Mouse (Mus musculus): ENCODE measurements around the gene Ugt1a6b.
"Not testable (repeated sequence)": the region's sequence is repeated elsewhere in the genome, so short reads cannot be mapped to it uniquely, and the experiment has no call there.

Gene Ugt1a6b

DNA sequence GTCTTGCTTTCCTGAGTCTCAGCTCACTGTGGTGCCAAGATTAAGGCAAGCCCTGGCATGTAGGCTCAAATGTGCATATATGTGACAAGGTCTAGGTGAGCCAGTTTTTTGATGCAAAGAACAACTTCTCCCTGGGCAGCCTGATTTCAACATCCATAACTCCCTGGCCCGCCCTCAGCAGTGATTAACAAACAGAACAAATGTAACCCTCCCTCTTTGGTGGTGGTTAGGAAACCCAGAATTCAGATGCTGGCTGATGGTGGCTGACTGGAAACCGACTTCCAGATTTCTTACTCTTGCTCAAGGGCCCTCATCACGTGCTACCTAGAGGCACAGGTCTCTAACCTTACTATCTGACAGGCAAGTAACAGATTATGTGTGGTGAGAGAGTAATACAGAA lies at the start of gene Ugt1a6b:
Gene Ugt1a6b, plus strand, starts transcription at position 234 of the 400 bp plus-strand sequence.
- in situ Hi-C loops (cut with MboI), result not testable (repeated sequence)

DNA sequence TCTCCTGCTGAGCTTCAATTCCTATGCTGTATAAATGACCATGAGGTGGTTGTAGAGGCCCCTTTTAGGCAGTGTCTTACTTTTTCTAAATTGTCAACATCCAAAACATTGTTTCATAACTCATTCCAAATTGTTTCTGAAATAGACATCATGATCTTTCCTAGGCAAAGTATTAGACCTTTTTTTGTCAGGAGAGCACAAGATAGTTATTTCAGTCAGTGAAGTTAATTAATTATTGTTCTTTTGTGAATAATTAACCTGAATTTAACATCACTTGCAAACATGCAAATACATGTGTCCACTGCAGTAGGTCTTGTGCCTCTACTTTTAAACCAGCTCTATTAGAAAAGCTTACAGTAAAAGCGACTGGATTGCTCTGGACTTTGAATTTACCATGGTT lies 48.0 kb upstream of the Ugt1a6b start, which contains the start of gene Ugt1a10:
Gene Ugt1a10, plus strand, starts transcription at position 301 of the 400 bp plus-strand sequence.
- in situ Hi-C loops (cut with MboI), result no loop called here

DNA sequence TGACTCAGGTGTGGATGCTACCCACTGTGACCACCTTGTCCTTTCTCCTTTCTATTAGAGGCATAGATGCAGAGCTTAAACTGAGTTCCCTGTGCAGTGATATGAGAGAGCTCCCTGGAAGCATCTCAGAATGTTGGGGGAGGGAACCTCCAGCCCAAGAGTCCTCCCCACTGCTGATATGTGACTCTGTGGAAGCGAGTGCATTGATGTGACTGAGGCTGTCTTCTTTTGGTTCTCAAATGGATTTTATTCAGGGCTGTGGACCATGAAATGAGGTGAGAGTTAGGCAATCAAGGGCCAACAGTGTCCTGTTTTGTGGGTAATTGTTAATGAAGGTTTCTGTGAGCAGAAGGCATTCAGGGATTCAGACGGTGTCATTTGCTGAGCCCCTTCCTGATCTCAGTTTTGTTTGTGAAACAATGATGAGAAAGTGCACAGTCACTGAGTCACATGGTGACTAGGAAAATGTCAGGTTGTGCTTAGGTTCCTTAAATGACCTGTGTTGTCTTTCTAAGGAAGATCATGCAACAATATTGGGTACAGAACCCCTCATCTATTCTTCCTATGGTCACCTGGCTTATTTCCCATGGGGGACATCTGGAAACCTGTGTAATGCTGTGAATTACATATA lies 36.5 kb upstream of the Ugt1a6b start:
- in situ Hi-C loops (cut with MboI), result not testable (repeated sequence)

DNA sequence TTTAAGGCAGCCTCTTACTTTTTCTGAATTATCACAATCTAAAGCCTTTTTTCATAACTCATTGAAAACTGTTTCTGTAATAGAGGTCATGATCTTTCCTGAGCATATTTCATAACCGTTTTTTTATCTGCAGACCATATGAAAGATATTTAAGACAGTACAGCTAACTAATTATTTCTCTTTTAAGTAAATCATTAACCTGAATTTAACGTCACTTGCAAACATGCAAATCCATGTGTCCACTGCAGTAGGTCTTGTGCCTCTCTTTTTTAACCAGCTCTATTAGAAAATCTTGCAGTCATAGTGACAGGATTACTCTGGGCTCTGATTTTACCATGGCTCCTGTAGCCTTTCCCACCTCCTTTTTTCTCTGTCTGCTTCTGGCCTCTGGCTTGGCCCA lies 32.6 kb upstream of the Ugt1a6b start, which contains the start of gene Ugt1a9:
Gene Ugt1a9, plus strand, starts transcription at position 306 of the 400 bp plus-strand sequence.
- in situ Hi-C loops (cut with MboI), result no loop called here

DNA sequence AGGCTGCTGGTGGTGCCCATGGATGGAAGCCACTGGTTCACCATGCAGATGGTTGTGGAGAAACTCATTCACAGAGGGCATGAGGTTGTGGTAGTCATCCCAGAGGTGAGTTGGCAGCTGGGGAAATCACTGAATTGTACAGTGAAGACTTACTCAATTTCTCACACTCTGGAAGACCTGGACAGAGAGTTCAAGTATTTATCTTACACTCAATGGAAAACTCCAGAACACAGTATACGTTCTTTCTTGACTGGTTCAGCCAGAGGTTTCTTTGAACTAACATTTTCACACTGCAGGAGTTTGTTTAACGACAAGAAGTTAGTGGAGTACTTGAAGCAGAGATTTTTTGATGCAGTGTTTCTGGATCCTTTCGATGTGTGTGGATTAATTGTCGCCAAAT lies 32.1 kb upstream of the Ugt1a6b start:
- in situ Hi-C loops (cut with MboI), result no loop called here

DNA sequence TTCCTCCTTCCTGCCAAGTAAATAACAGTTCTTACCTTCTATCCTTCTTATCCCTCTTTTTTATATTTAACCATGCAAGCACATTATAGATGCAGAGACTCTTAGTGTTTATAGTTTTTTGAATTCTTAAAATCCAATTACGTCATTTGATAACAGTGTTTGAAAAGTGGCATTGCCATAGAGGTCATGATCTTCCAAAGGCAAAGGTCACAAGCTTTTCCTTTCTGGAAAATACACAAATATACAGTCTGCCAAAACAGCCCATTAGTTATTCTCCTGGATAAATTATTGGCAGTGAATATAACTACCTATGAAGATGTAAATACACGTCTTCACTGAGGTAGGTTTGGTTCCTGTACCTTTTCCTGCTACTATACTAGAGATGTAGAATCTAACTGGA lies 28.6 kb upstream of the Ugt1a6b start:
- in situ Hi-C loops (cut with MboI), result no loop called here

DNA sequence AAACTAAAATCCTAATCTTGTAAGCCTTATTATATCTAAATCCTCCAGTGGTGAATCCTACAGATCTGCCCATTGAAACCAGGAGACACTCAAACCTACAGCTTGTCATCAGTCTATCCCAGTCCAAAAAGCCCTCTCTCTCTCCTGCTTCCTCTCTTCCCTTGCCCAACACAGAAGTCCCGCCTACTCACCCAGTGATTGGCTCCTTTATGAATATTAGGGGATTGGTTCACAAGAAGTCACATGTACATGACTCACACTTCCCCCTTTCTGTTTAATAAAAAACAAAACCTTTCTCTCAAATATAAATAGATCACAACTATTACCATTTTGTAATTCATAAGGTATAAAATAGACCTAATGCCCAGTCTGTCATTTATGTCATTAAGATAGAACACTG lies 25.9 kb upstream of the Ugt1a6b start:
- in situ Hi-C loops (cut with MboI), result no loop called here

DNA sequence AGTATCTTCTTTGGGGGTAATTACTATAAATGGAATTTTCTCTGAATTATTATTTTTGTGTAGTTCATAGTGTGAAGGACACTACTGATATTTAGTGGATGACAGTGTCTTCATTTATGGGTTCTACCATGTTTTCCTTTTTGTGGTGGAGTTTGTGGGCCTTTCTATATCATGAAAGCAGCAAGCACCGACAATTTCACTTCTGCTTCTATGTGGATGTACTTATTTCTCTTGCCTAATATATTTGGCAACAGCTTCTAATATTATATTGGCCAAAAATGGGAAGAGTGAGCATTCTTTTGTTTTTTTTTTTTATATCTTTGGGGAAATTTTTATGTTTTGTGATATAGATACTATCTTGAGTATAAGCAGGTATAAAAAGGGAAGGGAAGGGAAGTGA lies 21.4 kb upstream of the Ugt1a6b start:
- in situ Hi-C loops (cut with MboI), result no loop called here

DNA sequence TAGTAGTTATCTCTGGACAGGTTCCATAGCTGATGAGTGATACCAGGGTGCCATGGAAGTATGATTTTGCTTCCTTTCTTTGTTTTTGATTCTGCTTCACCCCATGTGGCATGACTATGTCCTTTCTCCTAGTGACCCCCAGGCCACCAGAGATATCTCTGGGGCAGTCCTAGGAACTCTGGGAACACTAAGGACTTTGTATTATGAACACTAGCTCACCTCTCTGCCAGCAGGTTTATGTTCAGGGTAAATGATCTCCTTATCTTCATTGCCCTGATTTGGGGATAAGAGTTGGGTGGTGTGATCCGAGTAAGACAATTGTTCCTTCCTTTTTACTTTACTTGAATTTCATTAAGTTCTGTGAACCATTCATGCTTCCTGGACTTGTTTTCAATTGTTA lies 16.9 kb upstream of the Ugt1a6b start:
- in situ Hi-C loops (cut with MboI), result no loop called here

DNA sequence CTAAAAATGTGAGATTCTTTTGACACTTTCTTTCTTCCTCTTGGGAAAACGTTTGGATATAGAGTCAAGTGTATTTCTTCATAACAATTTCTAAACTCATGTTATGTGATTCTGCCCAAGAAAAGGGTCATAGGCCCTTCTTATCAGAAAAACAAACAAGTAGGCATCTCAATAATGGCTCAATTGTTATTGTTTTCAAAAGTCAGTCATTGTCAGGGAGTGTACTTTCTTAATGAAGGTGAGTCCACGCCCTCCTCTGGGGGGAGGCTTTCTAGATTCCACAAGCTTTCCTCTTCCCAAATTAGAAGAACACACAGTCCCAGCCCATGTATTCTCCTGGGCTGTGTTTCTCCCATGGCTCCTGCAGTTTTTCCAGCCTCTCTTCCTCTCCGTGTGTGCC lies 15.5 kb upstream of the Ugt1a6b start, which contains the start of gene Ugt1a8:
Gene Ugt1a8, plus strand, starts transcription at position 301 of the 400 bp plus-strand sequence.
- in situ Hi-C loops (cut with MboI), result no loop called here

DNA sequence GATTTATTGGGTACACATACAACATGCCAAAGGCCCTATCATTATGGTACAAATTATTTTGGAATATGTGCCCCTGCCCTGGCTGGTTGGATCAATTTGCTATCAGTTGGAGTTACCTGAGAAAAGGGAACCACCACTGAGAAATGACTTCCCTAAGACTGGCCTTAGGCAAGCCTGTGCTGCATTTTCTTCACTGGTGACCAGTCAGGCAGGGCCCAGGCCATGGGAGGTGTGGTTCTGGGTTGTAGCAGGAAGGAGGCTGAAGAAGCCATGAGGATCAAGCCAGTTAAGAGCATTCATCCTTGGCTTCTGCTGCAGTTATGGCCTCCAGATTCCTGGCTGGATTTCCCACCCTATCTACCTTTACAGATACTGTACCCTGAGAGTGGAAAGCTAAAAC lies 10.7 kb upstream of the Ugt1a6b start:
- in situ Hi-C loops (cut with MboI), result no loop called here

DNA sequence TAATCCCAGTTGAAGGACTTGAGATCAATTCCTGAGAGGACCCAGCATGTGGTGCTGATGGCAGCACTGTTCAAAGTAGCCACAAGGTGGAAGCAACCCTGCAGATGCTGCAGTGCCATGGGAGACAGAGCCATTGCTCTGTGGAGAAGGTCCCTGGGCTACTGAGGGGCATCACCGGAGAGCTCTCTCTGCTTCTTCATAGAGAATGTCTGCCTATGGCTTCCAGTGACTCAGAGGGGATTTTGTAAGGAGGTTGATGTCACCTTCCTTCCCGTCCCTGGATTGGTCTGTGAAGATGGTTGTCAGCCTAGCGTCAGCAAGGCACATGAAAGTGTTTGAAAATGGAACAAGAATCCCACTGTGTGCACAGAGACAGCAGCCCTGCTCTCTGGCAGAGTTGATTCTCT lies 8.8 kb upstream of the Ugt1a6b start:
- in situ Hi-C loops (cut with MboI), result not testable (repeated sequence)

DNA sequence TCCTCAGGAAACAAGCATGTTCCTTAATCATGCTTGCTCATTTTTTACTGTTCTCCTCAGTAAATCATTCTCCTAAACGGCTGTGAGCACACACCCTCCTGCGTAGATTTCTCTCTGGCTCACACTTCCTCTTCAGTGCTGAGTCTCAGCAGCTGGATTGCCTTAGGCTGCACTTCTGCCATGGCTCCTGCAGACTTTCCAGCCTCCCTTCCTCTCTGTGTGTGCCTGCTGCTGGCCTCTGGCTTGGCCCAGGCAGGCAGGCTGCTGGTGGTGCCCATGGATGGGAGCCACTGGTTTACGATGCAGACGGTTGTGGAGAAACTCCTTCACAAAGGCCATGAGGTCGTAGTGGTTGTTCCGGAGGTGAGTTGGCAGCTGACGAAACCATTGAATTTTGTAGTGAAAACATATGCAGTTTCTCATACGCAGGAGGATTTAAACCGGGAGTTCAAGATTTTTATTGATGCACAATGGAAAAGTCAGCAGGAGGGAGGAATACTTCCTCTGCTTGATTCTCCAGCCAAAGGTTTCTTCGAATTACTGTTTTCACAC lies 8.0 kb upstream of the Ugt1a6b start, which contains the start of gene Ugt1a7c:
Gene Ugt1a7c, plus strand, starts transcription at position 122 of the 552 bp plus-strand sequence.
- in situ Hi-C loops (cut with MboI), result no loop called here

DNA sequence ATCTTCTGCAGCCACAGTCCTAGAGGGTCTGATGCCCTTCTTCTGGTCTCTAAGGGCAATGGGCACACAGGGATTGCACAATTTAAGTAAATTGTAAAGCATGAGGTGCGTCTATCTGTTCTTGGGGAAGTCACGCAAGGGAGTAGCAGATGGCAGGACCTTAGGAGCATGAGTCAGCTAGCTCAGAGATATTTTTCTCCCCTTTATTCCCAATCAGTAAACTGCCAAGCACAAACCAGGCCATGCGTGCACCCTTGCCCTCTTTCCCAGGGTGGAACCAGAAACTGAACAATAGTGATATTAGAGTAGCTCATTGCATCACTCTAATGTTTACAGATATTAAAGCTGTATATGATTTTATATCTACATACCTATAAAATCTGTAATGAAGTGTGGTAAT lies 4.5 kb upstream of the Ugt1a6b start:
- in situ Hi-C loops (cut with MboI), result not testable (repeated sequence)

DNA sequence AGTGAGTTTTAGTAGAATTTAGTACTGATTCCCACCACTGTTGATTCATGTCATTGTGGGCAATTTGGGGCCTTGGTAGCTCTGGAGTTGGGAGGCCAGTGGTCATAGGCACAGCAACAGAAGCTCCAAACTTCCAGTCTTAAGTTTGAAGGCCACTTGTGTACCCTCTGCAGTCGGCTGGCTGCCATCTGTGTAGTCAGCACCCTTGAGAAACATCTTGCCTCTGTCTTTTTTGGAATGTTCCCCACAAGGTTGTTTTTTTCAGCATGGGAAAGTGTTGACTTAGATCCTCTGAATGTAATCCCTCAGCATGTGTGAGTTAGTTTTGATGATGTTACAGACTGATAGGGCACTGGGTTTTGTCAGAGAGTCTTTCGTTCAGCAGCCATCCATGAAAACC lies 3.4 kb upstream of the Ugt1a6b start:
- in situ Hi-C loops (cut with MboI), result not testable (repeated sequence)

DNA sequence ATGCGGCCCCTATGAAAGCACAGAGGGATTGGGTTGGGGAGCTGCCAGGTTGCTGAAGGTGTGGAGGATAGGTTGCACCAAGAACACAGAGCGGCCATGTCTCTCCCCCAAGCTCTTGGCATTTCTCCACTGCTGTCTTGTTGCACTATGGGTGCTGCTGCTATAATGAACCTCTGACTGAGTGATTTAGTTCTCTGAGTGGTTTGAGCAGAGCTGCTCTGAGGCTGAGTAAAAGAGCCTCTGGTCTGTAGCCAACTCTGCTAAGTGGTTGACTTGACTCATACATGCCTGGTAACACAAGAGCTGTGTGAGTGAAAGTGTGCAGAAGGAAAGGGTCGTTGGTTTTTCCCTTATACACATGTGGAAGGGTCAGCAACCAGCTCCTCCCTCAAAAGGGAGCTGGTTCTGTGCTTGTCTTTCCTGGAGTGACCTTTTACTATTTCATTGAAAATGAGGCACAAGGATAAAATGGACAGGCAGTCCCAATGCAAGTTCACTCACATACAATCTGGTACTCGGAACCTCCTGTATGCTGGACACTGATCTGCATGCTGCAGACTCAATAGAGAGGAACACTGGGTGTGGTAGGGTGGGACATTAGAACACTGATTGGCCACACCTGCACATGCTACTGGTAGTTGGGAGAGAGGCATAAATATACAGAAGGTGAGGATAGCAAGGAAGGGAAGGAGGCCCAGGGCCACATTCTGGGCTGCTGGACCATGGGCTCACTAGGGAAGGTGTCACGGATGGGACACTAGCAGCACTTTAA lies 831 bp downstream of the Ugt1a6b start:
- in situ Hi-C loops (cut with MboI), result not testable (repeated sequence)

DNA sequence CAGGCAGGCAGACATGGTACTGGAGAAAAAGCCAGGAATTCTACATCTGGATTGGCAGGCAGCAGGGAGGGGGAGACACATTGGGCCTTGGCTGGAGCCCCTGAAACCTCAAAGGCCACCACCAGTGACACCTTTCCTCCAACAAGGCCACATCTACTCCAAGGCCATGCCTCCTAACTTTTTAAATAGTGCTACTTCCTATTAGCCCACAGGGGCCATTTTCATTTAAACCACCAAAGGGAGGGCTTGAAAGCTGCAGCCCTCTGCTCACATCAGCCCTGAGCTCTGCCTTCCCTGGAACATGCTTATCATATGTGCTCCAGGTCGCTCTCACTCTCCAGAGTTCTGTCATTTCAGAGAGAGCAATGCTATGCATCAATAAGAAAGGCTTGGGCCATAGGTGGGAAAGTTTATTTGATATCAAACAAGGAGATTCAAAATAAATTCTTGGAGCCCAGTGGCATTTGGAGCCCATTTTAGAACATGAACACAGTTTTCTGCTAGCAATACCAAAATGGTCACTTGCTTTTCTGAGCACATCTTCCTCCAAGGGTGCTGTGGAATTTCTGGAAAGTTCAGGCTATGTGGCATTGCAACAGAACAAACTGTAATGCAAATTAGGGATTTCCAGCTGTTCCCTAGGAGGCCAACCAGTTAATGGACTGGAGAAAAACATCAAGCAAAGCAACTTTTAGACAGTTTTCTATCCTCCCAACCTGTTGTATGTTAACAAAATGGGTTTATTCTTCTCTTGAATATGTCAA lies 1.8 kb downstream of the Ugt1a6b start:
- in situ Hi-C loops (cut with MboI), result no loop called here

DNA sequence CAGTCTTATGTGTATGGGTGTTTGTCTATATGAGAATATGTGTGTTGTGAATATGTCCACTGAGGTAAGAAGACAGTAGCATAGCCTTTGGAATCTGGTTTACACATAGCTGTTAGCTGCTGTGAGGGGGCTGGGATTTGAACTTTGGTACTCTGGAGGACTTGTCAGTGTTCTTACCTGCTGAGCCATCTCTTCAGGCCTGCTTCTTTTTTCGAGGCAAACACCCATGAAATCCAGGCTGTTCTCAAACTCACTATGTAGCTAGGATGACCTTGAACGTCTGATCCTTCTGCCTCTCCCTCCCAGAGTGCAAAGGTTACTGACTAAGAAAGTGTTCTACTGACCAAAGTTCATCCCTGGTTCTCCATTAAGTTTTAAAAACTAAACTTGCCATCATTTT lies 2.6 kb downstream of the Ugt1a6b start:
- in situ Hi-C loops (cut with MboI), result no loop called here

DNA sequence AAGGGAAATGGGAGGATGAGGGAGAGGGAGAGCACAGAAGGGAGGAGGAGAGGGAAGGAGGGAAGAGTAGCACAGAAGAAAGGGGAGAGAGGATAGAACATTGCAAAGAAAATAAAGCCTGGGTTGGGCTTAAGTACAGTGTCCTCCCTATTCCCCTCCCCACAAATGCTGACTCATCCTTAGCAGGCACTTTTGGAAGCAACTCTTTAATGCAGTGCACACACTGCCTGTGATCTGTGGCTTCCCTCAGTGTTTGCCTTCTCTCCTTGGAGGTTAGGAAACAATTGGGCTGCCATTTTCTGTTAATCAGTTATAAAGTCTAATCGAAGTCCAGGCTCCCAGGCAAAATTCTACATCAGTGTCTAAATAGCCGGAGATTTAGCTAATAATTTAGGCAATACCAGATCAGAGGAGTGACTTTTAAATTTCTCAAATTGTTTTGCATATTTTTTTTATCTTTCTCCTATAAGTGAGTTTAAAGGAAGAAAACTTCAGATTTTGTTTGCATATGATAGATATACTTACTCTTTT lies 6.0 kb downstream of the Ugt1a6b start:
- in situ Hi-C loops (cut with MboI), result not testable (repeated sequence)

DNA sequence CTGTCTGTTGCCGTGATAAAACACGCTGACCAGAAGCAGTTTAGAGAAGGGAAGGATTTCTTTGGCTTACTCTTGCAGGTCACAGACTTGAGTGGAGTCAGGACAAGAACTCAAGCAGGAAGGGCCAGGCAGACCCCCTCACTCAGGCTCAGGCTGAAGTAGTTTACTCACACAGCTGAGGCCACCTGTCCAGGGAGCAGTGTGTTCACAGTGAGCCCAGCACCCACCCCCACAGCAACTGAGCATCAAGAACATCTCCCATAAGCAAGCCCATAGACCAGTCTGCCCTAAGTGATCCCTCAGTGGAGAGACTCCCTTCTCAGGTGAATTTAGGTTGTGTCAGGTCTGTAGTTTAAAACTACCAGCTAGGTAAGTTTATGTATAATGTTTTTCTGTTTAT lies 6.6 kb downstream of the Ugt1a6b start:
- in situ Hi-C loops (cut with MboI), result not testable (repeated sequence)

DNA sequence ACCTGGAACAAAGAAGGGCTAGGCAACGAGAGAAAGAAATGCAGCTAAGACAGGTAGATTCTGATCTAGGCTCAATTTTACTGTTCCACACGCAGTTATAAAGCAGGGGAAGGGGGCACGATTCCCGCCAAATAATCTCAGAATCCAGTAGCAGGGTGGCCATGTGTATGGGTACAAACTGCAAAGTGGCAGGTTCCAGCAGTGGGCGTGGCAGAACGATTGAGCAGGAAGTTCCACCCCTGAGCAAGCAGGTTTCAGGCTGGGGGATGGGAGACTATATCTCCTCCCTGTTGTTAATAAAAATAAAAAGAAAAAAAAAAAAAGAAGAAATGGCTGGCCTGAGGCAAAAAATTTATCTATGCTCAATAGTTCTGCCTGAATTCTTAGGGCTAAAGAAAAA lies 9.7 kb downstream of the Ugt1a6b start:
- in situ Hi-C loops (cut with MboI), result not testable (repeated sequence)

DNA sequence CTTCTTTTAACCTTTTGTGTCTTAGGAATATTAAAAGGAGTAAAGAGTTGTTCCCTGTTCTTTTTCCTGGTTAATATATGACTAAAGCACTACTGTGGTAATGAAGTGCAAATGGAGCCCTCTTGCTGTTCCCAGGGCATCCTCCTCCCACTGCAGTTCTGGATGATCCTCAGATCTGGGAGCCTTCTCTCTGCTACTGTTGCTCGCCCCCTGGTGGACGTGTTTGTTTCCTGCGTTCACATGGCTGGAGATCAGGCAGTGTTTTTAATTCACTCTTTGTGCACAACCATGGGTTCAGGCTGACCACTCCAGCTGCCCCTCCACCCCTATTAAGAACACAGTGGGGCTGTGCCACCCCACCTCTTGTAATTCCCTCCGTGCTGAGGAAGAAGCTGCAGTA lies 17.5 kb downstream of the Ugt1a6b start:
- in situ Hi-C loops (cut with MboI), result not testable (repeated sequence)
